Mouse (Mus musculus): ENCODE measurements at regions not wholly inside any gene's neighbourhood (a gene's known extent, or its start where the extent isn't known, plus 50 kb on each side); places are given as distances from the start of the nearest gene placed in this dataset.

DNA sequence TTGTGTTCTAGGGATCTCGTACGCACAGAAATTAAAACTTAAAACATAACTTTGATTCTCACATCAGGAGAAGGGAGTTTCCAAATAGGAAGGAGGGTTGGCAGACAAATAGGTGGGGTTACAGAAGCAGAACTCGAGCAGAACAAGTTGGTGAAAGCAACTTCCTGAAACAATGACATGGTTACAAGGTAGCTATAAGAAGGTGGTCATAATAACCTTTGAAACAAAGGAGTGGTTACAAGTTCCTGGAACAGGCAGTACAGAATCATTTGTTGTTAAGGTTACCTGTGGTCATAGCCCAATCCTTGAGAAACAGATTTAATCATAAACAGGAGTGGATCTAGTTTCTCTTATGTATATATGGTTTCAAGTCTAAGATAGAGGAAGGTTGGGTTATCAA, 81.0 kb upstream of the Syt6 start:
- Histone ChIP-seq H3K9me3 (replicated peaks) (no peaks in the 10 kb centered on the region), H3K4me1 (no peaks in the 10 kb centered on the region), H3K4me3 (no peak overlapping the region), H3K36me3 (ENCODE audit: poor library complexity, severe bottlenecking) (no peaks in the 10 kb centered on the region), H3K27me3 (no peaks in the 10 kb centered on the region), H3K27ac (no peak overlapping the region), H3K4me2 (no peak overlapping the region), H3K9ac (no peak overlapping the region)
- 86% methylated on average over 3 of the region's 3 CpGs for WGBS
- no peak for ATAC-seq

DNA sequence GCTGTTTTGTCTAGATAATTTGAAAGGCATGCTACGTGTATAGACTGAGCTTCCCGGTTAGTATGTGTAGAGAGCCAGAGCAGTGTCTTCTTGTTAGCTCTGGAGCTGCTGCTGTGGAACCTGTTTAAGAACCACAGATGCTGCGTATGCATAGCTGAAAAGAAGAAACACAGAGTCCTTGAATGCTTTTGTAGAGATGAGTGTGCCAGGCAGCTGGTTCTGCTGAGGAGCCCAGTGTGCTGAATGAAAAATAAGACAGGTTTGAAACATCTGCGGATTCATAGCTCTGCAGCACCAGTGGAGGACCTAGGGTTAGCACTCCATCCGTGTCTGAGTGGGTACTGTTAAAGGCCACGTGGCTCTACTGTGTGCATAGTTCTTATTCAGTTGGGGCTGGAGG, 78.9 kb upstream of the Syt6 start:
- H3K4me3 ChIP-seq: no peak overlapping the region
- 89% methylated on average over 6 of the region's 6 CpGs for WGBS
- no peak for ATAC-seq

DNA sequence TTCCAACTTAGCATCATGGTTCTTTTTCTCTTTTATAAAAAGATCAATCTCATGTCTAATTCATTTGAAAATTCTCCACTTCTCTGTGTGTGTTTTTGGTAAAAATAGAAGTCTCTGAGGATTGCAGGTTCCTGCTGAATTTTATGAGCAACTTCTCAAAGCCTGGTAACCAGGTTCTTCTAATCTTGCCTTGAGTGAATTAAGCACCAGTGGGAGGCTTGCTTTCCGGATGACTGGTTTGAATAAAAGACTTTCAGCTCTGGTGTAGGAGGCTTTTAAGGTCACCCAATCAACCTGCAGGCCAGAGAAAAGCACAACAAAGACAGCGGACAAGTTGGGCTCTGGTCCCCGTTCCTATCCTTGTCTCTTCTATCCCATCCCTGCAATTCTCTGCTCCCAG, 78.3 kb upstream of the Syt6 start:
- no peak for ATAC-seq
- Histone ChIP-seq H3K4me3 (no peak overlapping the region), H3K4me2 (no peak overlapping the region), H3K36me3 (ENCODE audit: poor library complexity, severe bottlenecking) (no peaks in the 10 kb centered on the region), H3K9me3 (replicated peaks) (no peaks in the 10 kb centered on the region), H3K9ac (no peak overlapping the region), H3K27ac (no peak overlapping the region), H3K27me3 (no peaks in the 10 kb centered on the region), H3K4me1 (no peaks in the 10 kb centered on the region)
- 17% methylated on average over 3 of the region's 3 CpGs for WGBS

More for the DNA sequence above, 78.9 kb upstream of the Syt6 start:
- no peaks in the 10 kb centered on the region for H3K36me3 ChIP-seq (ENCODE audit: poor library complexity, severe bottlenecking)
- no peaks in the 10 kb centered on the region for H3K9me3 ChIP-seq (replicated peaks)
- H3K4me2 ChIP-seq: no peak overlapping the region
- no peaks in the 10 kb centered on the region for H3K27me3 ChIP-seq
- no peak overlapping the region for H3K9ac ChIP-seq
- H3K27ac ChIP-seq: no peak overlapping the region
- H3K4me1 ChIP-seq: no peaks in the 10 kb centered on the region

DNA sequence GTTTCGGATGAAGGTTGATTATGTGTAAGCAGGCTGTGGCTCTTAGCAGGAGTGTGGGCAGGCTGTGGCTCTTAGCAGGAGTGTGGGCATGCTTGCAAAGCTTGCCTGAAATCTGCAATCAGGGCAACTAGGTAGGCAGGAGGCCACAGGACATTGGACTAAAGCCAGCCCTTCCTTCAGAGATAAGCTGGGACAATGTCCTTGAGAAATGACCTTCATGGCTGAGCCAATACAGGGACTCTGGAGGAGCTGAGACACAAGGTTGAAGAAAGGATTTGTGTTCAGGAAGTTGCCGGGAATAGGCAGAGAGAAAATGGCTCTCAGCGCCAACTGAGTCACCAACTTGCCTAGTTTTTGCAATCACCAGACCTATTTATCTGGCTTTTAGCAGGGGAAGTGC, 77.3 kb upstream of the Syt6 start:
- H3K36me3 ChIP-seq (ENCODE audit: poor library complexity, severe bottlenecking): no peaks in the 10 kb centered on the region
- H3K4me2 ChIP-seq: no peak overlapping the region
- no peak overlapping the region for H3K27ac ChIP-seq
- ATAC-seq: no peak
- no peaks in the 10 kb centered on the region for H3K9me3 ChIP-seq (replicated peaks)
- H3K27me3 ChIP-seq: no peaks in the 10 kb centered on the region
- WGBS: 83% methylated on average over 3 of the region's 3 CpGs
- H3K9ac ChIP-seq: no peak overlapping the region
- no peaks in the 10 kb centered on the region for H3K4me1 ChIP-seq
- H3K4me3 ChIP-seq: no peak overlapping the region

DNA sequence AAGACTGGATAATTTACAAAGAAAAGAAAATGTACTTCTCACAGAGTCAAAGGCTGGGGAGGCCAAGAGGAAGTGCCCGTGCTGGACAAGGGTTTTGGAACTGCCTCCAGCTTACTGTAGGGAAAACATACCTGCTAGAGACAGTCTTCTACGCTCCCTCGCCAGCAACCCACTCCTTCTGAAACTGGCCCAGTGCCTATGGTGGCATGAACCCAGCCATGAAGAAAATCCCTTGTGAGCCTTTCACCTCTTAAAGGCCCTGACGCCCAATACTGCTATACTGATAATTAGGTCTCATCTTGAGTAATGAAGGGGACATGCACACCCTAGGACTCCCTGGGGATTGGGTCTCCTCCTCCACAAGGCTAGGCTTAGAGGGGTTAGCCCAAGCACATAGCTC, 76.6 kb upstream of the Syt6 start:
- H3K4me2 ChIP-seq: no peak overlapping the region
- 73% methylated on average over 4 of the region's 4 CpGs for WGBS
- no peaks in the 10 kb centered on the region for H3K4me1 ChIP-seq
- H3K9me3 ChIP-seq (replicated peaks): no peaks in the 10 kb centered on the region
- H3K4me3 ChIP-seq: no peak overlapping the region
- H3K9ac ChIP-seq: no peak overlapping the region
- no peak overlapping the region for H3K27ac ChIP-seq
- H3K27me3 ChIP-seq: no peaks in the 10 kb centered on the region
- no peak for ATAC-seq
- H3K36me3 ChIP-seq (ENCODE audit: poor library complexity, severe bottlenecking): no peaks in the 10 kb centered on the region

DNA sequence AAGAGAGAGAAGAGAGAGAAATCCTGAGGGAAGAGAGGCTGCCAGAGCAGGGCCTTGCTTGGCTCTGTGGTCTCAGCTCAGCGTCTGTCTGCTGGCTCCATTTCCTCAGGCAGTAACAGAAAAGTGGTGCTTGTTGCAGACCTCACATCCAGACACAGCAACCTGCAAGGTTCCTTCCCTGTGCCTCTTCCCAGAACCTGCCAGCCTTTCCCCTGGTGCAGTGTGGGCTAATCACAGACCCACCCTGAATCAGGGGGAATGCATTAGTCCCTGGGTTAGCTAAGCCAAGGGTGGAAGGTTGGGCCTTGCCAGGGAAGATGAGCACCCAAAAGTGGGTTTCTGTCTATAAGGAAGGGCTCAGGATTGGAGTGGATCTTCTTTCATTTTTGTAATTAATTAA, 75.2 kb upstream of the Syt6 start:
- H3K4me3 ChIP-seq: no peak overlapping the region
- no peak for ATAC-seq
- no peaks in the 10 kb centered on the region for H3K9me3 ChIP-seq (replicated peaks)
- no peaks in the 10 kb centered on the region for H3K4me1 ChIP-seq
- 83% methylated on average over 1 of the region's 1 CpGs for WGBS
- no peak overlapping the region for H3K9ac ChIP-seq
- no peak overlapping the region for H3K27ac ChIP-seq
- no peaks in the 10 kb centered on the region for H3K36me3 ChIP-seq (ENCODE audit: poor library complexity, severe bottlenecking)
- H3K4me2 ChIP-seq: no peak overlapping the region
- no peaks in the 10 kb centered on the region for H3K27me3 ChIP-seq

DNA sequence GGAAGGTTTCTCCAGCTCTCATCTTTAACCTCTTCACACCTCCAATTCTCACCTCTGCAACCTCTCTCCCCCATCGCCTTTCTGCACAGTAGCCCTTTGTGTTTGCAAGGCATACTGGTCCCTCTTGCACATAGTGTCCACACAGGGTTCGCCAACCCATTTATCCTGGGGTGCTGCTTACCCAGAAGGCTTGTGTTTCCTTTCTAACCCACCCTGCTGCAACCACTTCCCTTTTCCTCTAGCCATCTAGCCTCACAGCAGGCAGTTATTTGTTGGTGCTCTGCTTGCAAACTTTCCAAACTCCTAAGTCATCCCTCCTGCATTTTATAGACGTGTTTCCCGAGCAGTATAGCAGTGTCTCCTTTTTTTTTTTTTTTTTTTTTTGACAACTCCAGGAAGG, 74.7 kb upstream of the Syt6 start:
- H3K4me3 ChIP-seq: no peak overlapping the region
- H3K9me3 ChIP-seq (replicated peaks): no peaks in the 10 kb centered on the region
- no peak overlapping the region for H3K4me2 ChIP-seq
- H3K36me3 ChIP-seq (ENCODE audit: poor library complexity, severe bottlenecking): no peaks in the 10 kb centered on the region
- no peak for ATAC-seq
- 73% methylated on average over 4 of the region's 4 CpGs for WGBS
- H3K9ac ChIP-seq: no peak overlapping the region
- no peaks in the 10 kb centered on the region for H3K4me1 ChIP-seq
- no peak overlapping the region for H3K27ac ChIP-seq
- no peaks in the 10 kb centered on the region for H3K27me3 ChIP-seq

DNA sequence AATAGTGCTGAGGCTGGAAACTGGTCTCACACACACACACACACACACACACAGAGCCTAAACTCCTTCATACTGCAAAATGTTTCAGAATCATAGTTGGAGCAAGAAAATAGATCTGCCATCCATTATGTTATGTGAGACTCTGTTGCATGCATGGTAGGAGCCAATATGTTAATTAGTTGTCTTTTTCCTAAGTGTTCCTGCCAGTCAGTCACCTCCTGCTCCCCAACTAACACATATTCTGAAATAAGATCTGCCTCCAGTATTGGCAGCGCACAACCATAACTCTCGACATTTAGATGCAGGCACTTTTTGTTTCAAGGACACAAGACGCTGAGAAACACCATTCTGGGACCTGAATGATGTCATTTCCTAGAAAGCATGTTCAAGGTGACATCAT, 70.9 kb upstream of the Syt6 start:
- ATAC-seq: peak; percentile 16; the same call in 1 of the 2 replicates
- no peak overlapping the region for H3K27ac ChIP-seq
- WGBS: 79% methylated on average over 3 of the region's 3 CpGs

DNA sequence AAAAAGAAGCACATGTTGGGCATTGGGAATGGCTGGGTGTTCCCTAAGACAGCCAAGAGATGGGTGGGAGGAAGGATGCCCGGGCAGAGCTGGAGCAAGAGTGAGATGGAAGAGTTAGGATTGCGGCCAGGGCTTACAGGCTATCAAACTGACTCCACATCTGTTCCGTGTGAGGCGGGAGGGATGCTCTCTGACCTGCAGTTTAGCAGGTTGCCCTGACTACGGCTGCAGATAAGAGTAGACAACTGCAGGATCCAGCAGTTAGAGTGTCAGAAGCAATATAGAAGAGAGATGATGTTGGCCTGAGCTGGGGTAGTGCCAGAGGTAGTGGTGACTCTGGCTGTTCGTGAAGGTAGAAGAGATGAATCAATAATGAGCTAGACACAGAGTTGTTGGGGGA, 61.6 kb upstream of the Syt6 start:
- Histone ChIP-seq H3K4me3 (no peak overlapping the region), H3K4me1 (peaks cover 12% of the 10 kb centered on the region; the same call in 1 of the 2 replicates), H3K9me3 (replicated peaks) (no peaks in the 10 kb centered on the region), H3K36me3 (ENCODE audit: poor library complexity, severe bottlenecking) (no peaks in the 10 kb centered on the region), H3K27ac (no peak overlapping the region), H3K27me3 (no peaks in the 10 kb centered on the region), H3K9ac (no peak overlapping the region), H3K4me2 (no peak overlapping the region)
- WGBS: 82% methylated on average over 6 of the region's 6 CpGs
- no peak for ATAC-seq

More for the DNA sequence above, 70.9 kb upstream of the Syt6 start:
- H3K4me3 ChIP-seq: no peak overlapping the region
- no peak overlapping the region for H3K9ac ChIP-seq
- no peaks in the 10 kb centered on the region for H3K9me3 ChIP-seq (replicated peaks)
- no peaks in the 10 kb centered on the region for H3K27me3 ChIP-seq
- no peaks in the 10 kb centered on the region for H3K4me1 ChIP-seq
- H3K4me2 ChIP-seq: no peak overlapping the region
- H3K36me3 ChIP-seq (ENCODE audit: poor library complexity, severe bottlenecking): no peaks in the 10 kb centered on the region

DNA sequence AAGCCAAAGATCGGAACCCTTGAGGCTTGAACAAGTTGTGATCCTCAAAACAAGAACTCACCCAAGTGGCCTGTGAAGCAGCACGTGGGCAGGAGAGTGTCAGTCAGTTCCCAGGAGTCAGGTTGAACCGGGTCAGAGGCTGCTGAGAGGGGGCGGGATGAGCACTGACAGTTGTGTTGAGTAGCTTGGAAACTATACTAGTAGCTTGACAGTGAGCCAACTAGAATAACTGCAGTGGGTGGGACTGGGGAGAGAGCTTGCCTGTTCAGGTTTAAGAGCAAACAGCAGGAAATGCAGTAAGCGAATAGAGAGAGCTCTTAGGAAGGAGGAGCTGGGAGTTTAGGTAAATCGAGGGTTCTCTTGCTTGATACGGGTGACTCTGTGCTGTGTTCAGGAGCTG, 61.0 kb upstream of the Syt6 start:
- ATAC-seq: no peak
- WGBS: 80% methylated on average over 7 of the region's 7 CpGs
- H3K27me3 ChIP-seq: no peaks in the 10 kb centered on the region
- H3K4me1 ChIP-seq: peaks cover 12% of the 10 kb centered on the region; the same call in 1 of the 2 replicates
- no peaks in the 10 kb centered on the region for H3K36me3 ChIP-seq (ENCODE audit: poor library complexity, severe bottlenecking)
- H3K4me2 ChIP-seq: no peak overlapping the region
- H3K27ac ChIP-seq: no peak overlapping the region
- no peaks in the 10 kb centered on the region for H3K9me3 ChIP-seq (replicated peaks)
- H3K9ac ChIP-seq: no peak overlapping the region
- no peak overlapping the region for H3K4me3 ChIP-seq

DNA sequence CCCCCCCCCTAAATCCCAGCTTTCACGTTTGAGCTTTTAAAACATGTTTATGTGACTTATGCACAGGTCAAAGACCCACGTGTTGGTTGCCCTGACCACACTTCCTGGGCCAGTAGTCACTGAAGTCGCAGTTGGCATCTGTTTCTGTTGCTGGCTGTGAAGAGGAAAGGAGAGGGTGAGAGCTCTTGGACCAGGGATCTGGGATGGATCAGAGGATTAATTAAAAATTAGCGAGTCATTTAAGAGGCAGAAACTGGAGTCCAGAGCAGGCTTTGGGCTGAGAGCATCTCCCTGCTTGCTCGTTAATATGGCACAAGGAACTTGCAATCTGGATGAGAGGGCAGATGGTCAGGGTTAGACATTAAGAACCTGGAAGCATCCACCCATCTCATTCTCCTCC, 59.1 kb upstream of the Syt6 start:
- H3K4me3 ChIP-seq: no peak overlapping the region
- no peak overlapping the region for H3K9ac ChIP-seq
- H3K36me3 ChIP-seq (ENCODE audit: poor library complexity, severe bottlenecking): no peaks in the 10 kb centered on the region
- H3K27me3 ChIP-seq: no peaks in the 10 kb centered on the region
- H3K9me3 ChIP-seq (replicated peaks): no peaks in the 10 kb centered on the region
- WGBS: 59% methylated on average over 5 of the region's 5 CpGs
- no peak overlapping the region for H3K27ac ChIP-seq
- no peak for ATAC-seq
- peaks cover 12% of the 10 kb centered on the region; the same call in 1 of the 2 replicates for H3K4me1 ChIP-seq
- no peak overlapping the region for H3K4me2 ChIP-seq

DNA sequence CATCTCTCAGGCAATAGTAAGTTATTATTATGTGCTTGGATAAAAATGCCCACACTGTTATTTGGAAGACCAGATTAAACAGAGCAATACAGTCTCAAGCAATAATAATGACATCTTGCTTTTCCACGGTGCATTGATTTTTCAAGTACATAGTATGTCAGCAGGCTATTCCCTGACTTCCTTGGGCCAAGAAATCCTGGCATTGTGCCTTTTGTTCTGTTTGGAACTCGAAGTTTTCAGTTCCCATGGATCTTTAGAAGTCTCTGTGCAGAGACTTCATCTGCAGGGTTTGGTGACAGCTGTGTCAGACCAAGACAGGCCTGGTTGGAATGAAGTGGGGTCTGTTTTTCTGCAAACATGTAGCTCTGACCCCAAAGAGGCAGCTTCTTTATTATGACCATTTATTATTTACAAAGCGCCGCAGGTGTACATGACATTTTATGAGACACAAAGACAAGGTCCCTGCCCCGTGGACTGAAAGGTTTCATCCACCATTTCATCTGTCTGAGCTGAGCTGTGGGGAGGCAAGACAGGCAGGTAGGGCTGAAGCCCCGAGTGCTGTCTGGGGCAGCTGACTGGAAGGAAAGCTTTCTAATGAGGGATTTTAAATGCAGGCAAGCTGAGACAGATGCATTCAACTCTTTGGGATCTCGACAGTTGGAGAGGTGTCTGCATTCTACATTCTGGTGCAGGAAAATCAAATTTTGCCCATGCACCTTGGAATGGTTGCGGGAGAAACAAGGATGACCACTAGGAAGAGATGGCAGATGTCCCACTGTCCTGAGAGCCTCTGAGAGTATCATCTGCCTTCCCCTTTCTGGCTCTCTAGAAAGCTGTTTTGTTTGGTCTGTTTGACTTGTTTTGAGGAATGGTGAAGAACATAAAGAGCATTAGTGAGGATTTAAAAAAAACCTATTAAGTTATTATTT, 57.4 kb upstream of the Syt6 start:
- 54% methylated on average over 8 of the region's 8 CpGs for WGBS
- no peaks in the 10 kb centered on the region for H3K9me3 ChIP-seq (replicated peaks)
- H3K9ac ChIP-seq: no peak overlapping the region
- H3K4me3 ChIP-seq: no peak overlapping the region
- H3K27ac ChIP-seq: no peak overlapping the region
- no peaks in the 10 kb centered on the region for H3K27me3 ChIP-seq
- peaks cover 12% of the 10 kb centered on the region; the same call in 1 of the 2 replicates for H3K4me1 ChIP-seq
- ATAC-seq: no peak
- H3K36me3 ChIP-seq (ENCODE audit: poor library complexity, severe bottlenecking): no peaks in the 10 kb centered on the region
- H3K4me2 ChIP-seq: no peak overlapping the region

DNA sequence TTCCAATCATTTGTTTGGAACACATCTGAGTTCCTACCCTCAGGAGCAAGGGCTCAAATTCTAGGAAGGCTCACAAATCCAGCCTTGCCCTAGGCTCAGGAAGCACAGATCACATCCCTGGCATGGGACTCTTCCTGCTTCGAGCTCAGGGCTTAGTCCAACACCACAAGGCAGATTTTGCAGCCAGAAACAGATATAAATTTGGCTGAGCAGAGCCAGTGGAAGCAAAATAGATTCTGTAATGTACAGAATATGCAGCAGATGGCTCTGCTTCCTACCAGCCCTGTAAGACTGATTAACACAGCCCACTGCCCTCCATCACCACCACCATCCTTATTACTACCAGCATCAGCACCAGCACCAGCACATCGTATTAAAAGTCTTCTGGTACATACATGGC, 56.4 kb upstream of the Syt6 start:
- H3K27ac ChIP-seq: no peak overlapping the region; the same call in 1 of the 2 replicates
- ATAC-seq: peak; percentile 72; the same call in 1 of the 2 replicates

More for the DNA sequence above, 56.4 kb upstream of the Syt6 start:
- 77% methylated on average over 2 of the region's 2 CpGs for WGBS
- no peaks in the 10 kb centered on the region for H3K27me3 ChIP-seq
- no peaks in the 10 kb centered on the region for H3K36me3 ChIP-seq (ENCODE audit: poor library complexity, severe bottlenecking)
- peaks cover 12% of the 10 kb centered on the region; the same call in 1 of the 2 replicates for H3K4me1 ChIP-seq
- H3K4me2 ChIP-seq: no peak overlapping the region
- H3K4me3 ChIP-seq: no peak overlapping the region
- H3K9ac ChIP-seq: no peak overlapping the region
- H3K9me3 ChIP-seq (replicated peaks): no peaks in the 10 kb centered on the region
